Mouse (Mus musculus) midbrain, embryonic 16.5 days (tissue): ENCODE measurements around the gene Cbfb. TPM values are rescaled to one million over a fixed set of nuclear protein-coding genes. Genes with fewer than 3 reads are reported as not detected.
A peak's percentile ranks its signal among the peaks of the same experiment; 100 is the strongest.

Source experiments
- ATAC-seq: fragments of 200-750 bp; cut with Nextera tagmentation; 2 replicates; pipeline ENCODE4 v1.8.0; 2017; ENCODE audit warnings: moderate TSS enrichment
- H3K27ac ChIP-seq: fragments of 300-500 bp; sonication (generic); 2 replicates; pipeline ENCODE4 v1.5.1; 2014; ENCODE audit warnings: mild to moderate bottlenecking, low read length, mixed read lengths
- H3K27me3 ChIP-seq: fragments of 300-500 bp; sonication (generic); 2 replicates; pipeline ENCODE4 v1.6.1; 2014; ENCODE audit warnings: low read depth, low read length, mixed read lengths; ENCODE audit not compliant: control insufficient read depth, insufficient read depth
- H3K36me3 ChIP-seq: fragments of 300-500 bp; sonication (generic); 2 replicates; pipeline ENCODE4 v1.6.1; 2014; ENCODE audit warnings: mild to moderate bottlenecking, low read length, moderate library complexity, mixed read lengths; ENCODE audit not compliant: control insufficient read depth, insufficient read depth
- H3K4me1 ChIP-seq: fragments of 300-500 bp; sonication (generic); 2 replicates; pipeline ENCODE4 v1.6.1; 2014; ENCODE audit warnings: mild to moderate bottlenecking, low read length, mixed read lengths; ENCODE audit not compliant: control insufficient read depth, insufficient read depth
- H3K4me2 ChIP-seq: fragments of 300-500 bp; sonication (generic); 2 replicates; pipeline ENCODE4 v1.6.1; 2014; ENCODE audit warnings: mild to moderate bottlenecking, low read length, mixed read lengths
- H3K4me3 ChIP-seq: fragments of 300-500 bp; sonication (generic); 2 replicates; pipeline ENCODE4 v1.5.1; 2014; ENCODE audit warnings: low read depth, mild to moderate bottlenecking, low read length, moderate library complexity, mixed read lengths
- H3K9ac ChIP-seq: fragments of 300-500 bp; sonication (generic); 2 replicates; pipeline ENCODE4 v1.6.1; 2014; ENCODE audit warnings: low read depth, low read length, mixed read lengths
- H3K9me3 ChIP-seq: fragments of 300-500 bp; sonication (generic); replicated peaks from 2 replicates; pipeline ENCODE4 v1.6.1; 2014; ENCODE audit warnings: mild to moderate bottlenecking, low read length, mixed read lengths; ENCODE audit not compliant: control insufficient read depth, poor library complexity, severe bottlenecking
- WGBS: fragments of 180-500 bp; shearing (Covaris S2); extraction: QIAGEN DNeasy Blood & Tissue Kit; methylation state at CpG from one replicate; pipeline ENCODE4 v1.1.7; 2014; 5-methylcytosine and 5-hydroxymethylcytosine counted together
- polyA plus RNA-seq: library from polyadenylated mRNA; unstranded; fragments of >200 nt; fragmentation: Nextera tagmentation; extraction: Ambion mirVana; gene quantifications from 2 replicates; pipeline ENCODE4 v1.2.1, GENCODE M21; 2015

Cbfb gene
- polyA plus RNA-seq, 1 experiment from 2014 or later: 19.7 TPM

DNA sequence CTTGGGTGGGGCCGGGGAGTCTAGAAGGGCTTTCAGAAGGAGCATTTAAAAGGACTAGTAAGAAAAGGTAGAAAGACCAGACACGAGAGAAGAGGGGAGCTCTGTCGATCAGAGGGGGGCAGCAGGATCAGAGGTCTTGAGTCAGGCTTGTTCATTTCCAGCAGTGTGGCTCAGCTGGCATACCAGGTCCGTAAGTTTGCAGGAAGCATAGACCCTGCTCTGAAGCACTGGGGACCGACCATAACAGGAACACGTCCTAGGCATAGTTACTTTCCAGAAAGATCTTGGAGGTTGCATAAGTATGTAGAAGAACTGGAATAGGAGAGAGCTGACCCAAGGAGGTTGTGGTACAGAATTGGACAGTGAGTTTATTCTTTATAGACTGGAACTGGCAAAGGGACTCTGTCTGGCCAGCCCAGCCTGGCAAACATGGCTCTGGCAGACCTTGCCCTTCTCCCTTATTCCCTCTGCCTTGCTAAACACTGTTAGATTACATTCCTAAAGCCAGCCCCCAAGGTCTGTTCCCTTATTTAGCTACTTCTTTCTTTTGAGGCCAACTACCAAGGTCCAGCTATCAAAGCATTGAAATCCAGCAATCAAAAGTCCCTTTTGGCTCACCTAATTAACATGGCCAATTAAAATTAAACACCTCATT lies 15.3 kb upstream of the Cbfb start:
- Histone ChIP-seq H3K9me3 (no peaks in the 10 kb centered on the region), H3K9ac (no peak overlapping the region), H3K4me1 (peaks cover 10% of the 10 kb centered on the region; the same call in 1 of the 2 replicates), H3K4me3 (no peak overlapping the region), H3K27ac (no peak overlapping the region), H3K36me3 (no peaks in the 10 kb centered on the region), H3K4me2 (no peak overlapping the region), H3K27me3 (no peaks in the 10 kb centered on the region)
- 79% methylated on average over 6 of the region's 6 CpGs for WGBS
- no peak for ATAC-seq

DNA sequence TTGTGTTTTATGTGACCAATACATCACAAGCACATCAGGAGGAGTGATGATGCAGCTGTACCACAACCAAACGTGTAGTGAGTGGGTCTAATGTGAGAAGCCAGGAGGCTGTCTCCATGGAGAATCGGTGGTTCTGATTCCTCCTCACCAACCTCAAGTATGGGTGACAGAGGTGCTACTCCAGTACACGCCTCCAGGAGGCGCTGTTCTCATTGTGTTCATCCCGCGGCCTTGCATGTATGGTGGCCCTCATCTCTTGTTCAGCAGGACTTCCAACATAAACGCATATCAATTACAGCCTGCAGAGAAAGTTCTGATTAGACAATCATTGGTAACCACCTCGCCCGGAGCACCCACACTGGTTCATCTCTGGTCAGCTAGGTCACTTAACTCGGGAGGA lies 12.9 kb upstream of the Cbfb start:
- H3K36me3 ChIP-seq: no peaks in the 10 kb centered on the region
- H3K27ac ChIP-seq: no peak overlapping the region
- H3K9ac ChIP-seq: no peak overlapping the region
- no peak overlapping the region for H3K4me2 ChIP-seq
- WGBS: 56% methylated on average over 10 of the region's 10 CpGs
- ATAC-seq: no peak
- H3K27me3 ChIP-seq: no peaks in the 10 kb centered on the region
- peaks cover 9% of the 10 kb centered on the region; the same call in 1 of the 2 replicates for H3K4me1 ChIP-seq
- no peak overlapping the region for H3K4me3 ChIP-seq
- no peaks in the 10 kb centered on the region for H3K9me3 ChIP-seq

DNA sequence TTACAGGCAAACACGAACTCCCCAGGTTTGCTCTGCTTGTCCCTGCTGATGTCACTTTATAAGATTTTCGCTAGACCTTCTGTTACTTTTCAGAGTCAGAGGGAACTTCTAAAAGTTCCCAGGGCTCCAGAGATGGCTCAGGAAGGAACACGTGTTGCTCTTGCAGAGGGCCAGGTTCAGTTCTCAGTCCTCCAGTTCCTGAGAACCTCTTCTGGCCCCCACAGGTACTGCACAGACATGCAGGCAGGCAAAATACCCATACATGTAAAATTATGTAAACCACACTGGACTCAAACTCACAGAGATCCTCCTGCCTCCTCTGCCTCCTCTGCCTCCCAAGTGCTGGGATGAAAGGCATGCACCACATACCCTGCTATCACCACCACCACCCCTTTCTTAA lies 12.4 kb upstream of the Cbfb start:
- no peak for ATAC-seq
- no peaks in the 10 kb centered on the region for H3K27me3 ChIP-seq
- no peak overlapping the region for H3K4me3 ChIP-seq
- H3K4me2 ChIP-seq: no peak overlapping the region
- peaks cover 3% of the 10 kb centered on the region; the same call in 1 of the 2 replicates for H3K4me1 ChIP-seq
- H3K27ac ChIP-seq: no peak overlapping the region
- no peak overlapping the region for H3K9ac ChIP-seq
- 79% methylated on average over 3 of the region's 3 CpGs for WGBS
- H3K36me3 ChIP-seq: no peaks in the 10 kb centered on the region
- H3K9me3 ChIP-seq: no peaks in the 10 kb centered on the region

GRCm38 (mm10) chr8:105161121-105161652 lies 9.3 kb upstream of the Cbfb start:
- Histone ChIP-seq H3K27me3 (no peaks in the 10 kb centered on the region), H3K36me3 (no peaks in the 10 kb centered on the region), H3K9ac (no peak overlapping the region), H3K4me1 (no peaks in the 10 kb centered on the region), H3K9me3 (no peaks in the 10 kb centered on the region), H3K4me2 (no peak overlapping the region), H3K27ac (no peak overlapping the region), H3K4me3 (no peak overlapping the region)
- 66% methylated on average over 3 of the region's 3 CpGs for WGBS
- ATAC-seq: no peak

GRCm38 (mm10) chr8:105164272-105164902 lies 6.1 kb upstream of the Cbfb start:
- no peaks in the 10 kb centered on the region for H3K9me3 ChIP-seq
- H3K27ac ChIP-seq: no peak overlapping the region
- no peak overlapping the region for H3K9ac ChIP-seq
- H3K4me2 ChIP-seq: no peak overlapping the region
- no peaks in the 10 kb centered on the region for H3K27me3 ChIP-seq
- no peak for ATAC-seq
- H3K36me3 ChIP-seq: no peaks in the 10 kb centered on the region
- H3K4me1 ChIP-seq: no peaks in the 10 kb centered on the region
- 41% methylated on average over 6 of the region's 6 CpGs for WGBS
- no peak overlapping the region for H3K4me3 ChIP-seq

- H3K27me3 ChIP-seq: no peaks in the 10 kb centered on the region
- H3K4me2 ChIP-seq: no peak overlapping the region
- no peak overlapping the region for H3K9ac ChIP-seq
- no peaks in the 10 kb centered on the region for H3K9me3 ChIP-seq
- 85% methylated on average over 2 of the region's 2 CpGs for WGBS
- H3K4me1 ChIP-seq: peaks cover 3% of the 10 kb centered on the region; the same call in 1 of the 2 replicates
- H3K27ac ChIP-seq: no peak overlapping the region
- no peaks in the 10 kb centered on the region for H3K36me3 ChIP-seq
- H3K4me3 ChIP-seq: no peak overlapping the region
- no peak for ATAC-seq
These were observed 5.3 kb upstream of the Cbfb start for GRCm38 (mm10) chr8:105165191-105165590.

- ATAC-seq: no peak
- H3K9ac ChIP-seq: no peak overlapping the region
- H3K4me2 ChIP-seq: no peak overlapping the region
- no peak overlapping the region for H3K27ac ChIP-seq
- no peaks in the 10 kb centered on the region for H3K9me3 ChIP-seq
- no peak overlapping the region for H3K4me3 ChIP-seq
- 88% methylated on average over 2 of the region's 2 CpGs for WGBS
- peaks cover 8% of the 10 kb centered on the region; the same call in 1 of the 2 replicates for H3K4me1 ChIP-seq
- no peaks in the 10 kb centered on the region for H3K36me3 ChIP-seq
- H3K27me3 ChIP-seq: no peaks in the 10 kb centered on the region
These were observed 3.4 kb upstream of the Cbfb start for GRCm38 (mm10) chr8:105167116-105167515.

- Histone ChIP-seq H3K36me3 (no peaks in the 10 kb centered on the region), H3K4me2 (no peak overlapping the region), H3K4me1 (peaks cover 14% of the 10 kb centered on the region; the same call in 1 of the 2 replicates), H3K9me3 (no peaks in the 10 kb centered on the region), H3K27me3 (no peaks in the 10 kb centered on the region), H3K27ac (no peak overlapping the region), H3K4me3 (no peak overlapping the region), H3K9ac (no peak overlapping the region)
- 59% methylated on average over 3 of the region's 3 CpGs for WGBS
- ATAC-seq: no peak
These were observed 892 bp upstream of the Cbfb start for GRCm38 (mm10) chr8:105169582-105169981.

DNA sequence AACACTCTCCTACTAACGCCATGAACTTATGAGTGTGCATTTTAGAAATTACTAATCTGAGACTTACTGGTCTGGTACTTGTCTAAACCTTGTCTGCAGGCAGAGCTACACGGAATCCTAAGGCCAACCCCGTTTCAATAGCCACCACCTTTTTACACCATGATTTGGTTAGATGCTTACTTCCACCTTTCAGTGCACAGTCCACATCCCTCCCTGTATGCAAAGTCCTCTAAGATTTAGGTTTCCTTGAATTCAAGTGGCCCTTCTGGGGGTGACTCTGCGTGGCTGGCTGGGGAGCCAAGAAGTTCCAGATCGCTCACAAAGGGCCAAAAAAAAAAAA lies 463 bp upstream of the Cbfb start:
- WGBS: 5% methylated on average over 5 of the region's 5 CpGs
- ATAC-seq: no peak

More for the DNA sequence above, 463 bp upstream of the Cbfb start:
- no peaks in the 10 kb centered on the region for H3K9me3 ChIP-seq
- no peaks in the 10 kb centered on the region for H3K36me3 ChIP-seq
- no peaks in the 10 kb centered on the region for H3K27me3 ChIP-seq
- H3K4me2 ChIP-seq: peak overlapping the region; percentile 79
- H3K4me3 ChIP-seq: peak overlapping the region; percentile 60
- peak overlapping the region; percentile 63 for H3K27ac ChIP-seq
- H3K4me1 ChIP-seq: peaks cover 14% of the 10 kb centered on the region; the same call in 1 of the 2 replicates
- peak overlapping the region; percentile 57 for H3K9ac ChIP-seq
